Mouse (Mus musculus): ENCODE results near the gene Gm20479.

The Gm20479 gene

DNA sequence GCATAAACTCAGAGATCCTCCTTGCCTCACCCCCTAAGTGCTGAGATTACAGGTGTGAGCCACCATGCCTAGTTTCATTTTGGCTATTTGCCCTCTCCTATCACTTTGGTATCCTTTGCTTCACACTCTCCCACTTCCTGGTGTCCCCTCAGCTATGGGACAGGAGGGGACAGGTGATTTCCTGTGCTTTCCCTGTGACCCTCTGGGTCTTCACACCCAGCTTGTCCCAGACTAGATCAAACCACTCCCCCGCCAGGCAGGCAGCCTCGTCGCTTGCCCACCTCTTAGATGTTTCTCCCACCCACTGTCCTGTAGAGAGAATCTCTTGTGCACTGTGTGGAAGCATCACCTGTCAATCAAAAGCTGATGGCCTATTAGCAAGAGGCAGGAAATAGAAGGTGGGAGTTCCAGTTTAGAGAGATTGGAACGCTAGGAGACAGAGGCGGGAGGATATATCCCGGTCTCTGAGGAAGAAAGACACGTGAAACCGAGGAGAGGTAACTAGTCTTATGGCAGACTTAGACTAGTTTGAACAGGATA lies 46.2 kb downstream of the Gm20479 start:
- no peak for DNase-seq (ENCODE audit: low spot score in 2 of 2)

DNA sequence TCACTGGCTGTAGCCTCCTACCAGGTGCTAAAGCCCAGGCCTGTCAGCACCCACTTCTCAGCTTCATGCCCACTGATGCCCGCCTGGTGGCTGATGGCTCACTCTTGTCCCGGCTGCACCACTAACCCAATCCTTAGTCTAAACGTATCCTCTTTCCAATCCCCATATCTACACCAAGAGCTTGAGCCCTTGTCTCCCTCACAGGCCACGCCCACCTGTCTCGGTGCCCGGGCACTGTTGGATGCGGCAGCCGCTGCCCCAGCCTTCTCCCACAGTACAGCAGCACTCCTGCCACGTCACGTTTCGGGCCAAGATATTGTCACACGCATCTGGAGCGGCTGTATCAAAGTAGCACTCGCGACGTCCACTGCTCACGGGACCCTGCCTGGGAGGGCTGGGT lies 46.9 kb downstream of the Gm20479 start:
- DNase-seq (ENCODE audit: low spot score in 2 of 2) = peak; percentile 52

DNA sequence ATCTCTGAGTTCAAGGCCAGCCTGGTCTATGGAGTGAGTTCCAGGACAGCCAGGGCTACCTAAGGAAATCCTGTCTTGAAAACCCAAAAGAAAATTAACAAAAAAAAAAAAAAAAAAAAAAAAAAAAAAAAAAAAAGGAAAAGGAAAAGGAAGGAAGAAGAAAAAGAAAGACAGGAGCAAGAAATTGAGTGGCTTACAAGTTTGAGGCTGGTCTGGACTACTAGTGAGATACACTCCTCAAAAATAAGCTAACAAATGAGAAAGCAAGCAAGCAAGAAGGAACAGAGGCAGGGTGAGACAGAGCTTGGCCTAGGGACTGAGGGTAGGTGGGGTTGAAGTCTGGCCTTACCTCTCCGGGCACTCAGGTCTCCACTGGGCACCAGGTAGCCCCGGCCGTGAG lies 47.4 kb downstream of the Gm20479 start:
- no peak for DNase-seq (ENCODE audit: low spot score in 2 of 2)

DNA sequence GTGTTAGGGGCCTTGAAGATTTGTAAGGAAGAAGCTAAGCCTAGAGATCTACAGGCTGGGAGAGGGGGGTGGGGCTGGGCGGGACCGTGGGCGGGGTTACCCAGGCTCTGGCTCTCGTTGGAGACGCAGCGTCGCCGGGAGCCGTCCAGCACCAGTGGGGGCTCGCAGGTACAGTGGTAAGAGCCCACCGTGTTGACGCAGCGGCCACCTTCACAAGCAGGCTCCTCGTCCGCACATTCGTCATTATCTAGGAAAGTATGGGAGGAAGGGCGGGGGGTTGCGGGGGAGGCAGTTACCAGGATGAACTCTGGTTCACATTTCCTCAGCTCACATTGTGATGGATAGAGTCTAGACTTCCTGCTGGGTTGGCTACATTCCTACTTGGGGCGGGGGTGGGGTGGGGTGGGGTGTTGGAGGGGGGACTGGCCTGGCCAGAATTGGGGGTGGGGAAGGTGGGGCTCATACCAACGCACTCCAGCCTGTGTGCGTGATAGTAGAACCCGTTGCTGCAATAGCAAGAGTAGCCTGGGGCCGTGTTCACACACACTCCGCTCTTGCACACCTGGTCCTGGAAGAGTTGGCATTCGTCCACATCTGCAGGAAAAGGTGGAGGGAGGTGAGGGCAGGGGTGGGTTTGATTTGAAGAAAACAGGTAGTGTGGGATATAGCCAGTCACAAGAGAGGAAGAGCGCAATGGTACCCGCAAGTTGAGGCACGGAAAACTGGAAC lies 48.2 kb downstream of the Gm20479 start:
- DNase-seq (ENCODE audit: low spot score in 2 of 2) = peak in 1 of 2 experiments; percentile 28

DNA sequence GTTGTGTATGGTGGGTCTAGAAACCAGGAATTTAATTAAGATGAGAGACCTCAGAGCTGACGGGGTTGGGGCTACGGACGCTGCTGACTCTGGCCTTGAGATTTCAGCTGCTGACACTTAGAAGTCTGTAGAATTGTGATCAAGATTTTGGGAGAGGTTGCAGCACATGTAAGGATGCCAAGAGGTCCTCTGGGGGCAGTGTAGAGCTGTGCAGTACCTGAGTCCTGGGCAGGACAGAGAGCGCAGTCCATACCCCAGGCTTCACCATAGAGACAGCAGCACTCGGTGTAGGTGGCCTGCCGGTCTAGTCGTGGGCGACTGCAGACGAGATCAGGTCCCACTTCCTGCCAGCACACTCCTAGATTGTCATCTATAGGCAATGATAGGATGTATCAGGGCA lies 49.7 kb downstream of the Gm20479 start:
- no peak for DNase-seq (ENCODE audit: low spot score in 2 of 2)

DNA sequence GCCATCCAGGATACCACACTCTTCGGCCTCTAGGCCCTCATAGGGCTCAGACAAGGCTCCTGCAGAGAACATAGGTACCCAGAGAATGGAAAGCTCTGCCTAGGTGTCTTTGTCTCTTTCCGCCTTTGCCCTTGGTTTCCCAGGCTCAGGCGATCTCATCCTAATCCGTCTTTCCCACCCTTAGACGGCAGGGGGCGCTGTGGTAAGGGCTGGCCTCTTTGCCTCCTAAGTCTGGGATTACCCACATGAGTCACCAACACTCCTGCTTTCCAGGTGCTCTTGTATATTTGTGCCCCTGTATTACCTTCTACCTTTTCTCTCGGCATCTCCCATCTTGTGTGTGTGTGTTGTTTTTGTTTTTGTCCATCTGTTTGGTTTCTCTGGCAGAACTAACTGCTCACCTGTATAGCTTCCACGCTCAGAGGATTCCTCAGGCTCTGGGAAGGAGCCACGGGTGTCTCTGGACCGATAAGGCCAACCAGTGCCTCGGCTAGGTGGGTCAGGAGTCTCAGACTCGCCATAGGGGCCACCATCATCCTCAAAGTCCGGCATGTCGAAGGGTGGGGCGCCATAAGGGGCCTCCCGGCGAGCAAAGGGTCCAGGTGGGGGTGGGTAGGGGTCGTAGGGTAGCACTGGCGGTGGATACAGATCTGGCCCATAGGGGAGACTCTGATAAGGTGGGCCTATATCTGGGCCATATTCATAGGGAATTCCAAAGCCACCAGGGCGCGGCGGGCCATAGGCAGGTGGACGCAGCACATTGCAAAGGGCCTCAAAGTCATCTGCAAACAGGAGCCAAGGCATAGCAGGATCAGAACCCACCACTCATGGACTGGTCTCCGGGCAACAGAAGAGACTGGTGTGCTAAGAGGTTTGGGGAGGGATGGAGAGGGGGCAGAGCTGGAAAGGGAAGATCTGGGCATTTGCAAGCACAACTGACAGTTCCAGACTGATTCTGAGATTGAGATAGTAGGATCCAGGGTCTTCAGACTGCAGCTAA lies 50.8 kb downstream of the Gm20479 start:
- DNase-seq (ENCODE audit: low spot score in 2 of 2) = peak in 1 of 2 experiments; percentile 57

DNA sequence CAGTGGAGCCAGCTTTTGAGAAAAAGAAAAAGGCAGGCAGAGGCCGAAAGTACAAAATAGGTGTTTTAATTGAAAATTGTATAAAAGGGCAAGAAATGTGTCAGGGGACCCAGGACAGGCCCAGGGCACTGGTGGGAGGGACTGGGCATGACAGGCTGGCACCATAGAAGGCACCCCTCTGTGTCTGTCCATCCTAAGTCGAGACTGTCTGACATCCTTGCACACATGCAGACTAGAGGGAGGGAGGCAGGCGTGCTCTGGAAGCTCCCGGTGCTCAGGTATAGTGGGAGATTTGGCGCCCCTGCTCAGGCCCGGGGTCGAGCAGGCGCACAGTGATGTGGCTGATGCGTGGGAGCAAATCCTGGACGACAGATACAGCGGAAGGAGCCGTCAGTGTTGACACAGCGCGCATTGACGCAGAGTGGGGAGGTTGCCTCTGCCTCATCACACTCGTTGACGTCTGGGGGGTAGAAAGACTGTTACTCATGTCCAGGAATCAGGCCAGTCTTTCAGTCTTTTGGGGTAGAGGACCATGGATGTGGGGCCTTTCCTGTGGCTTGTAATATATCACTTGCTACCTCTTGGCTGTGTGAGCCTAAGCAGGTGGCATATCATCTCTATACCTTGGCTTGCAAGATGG lies 52.0 kb downstream of the Gm20479 start:
- no peak for DNase-seq (ENCODE audit: low spot score in 2 of 2)

Measured in urinary bladder, postnatal 36 days (tissue).